Mouse (Mus musculus): ENCODE measurements around the gene Ift57.

DNA sequence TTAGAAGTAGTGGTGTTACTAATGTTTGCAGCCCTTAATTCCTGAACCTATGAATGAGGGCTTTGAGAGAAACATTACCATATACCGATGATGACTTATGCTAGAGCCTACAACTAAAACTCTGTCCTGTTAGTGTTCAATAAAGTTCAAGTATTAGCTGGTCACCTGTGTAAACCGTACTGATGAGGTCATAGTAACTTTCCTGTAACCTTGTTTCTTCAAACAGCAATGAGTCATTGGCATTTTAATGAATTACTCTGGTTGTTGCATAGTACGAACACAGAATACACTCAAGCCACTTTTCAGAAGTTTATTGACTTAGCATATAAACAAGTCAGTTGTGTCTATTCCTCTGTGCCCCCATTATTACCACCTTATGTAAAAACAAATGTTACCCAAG, 11.2 kb downstream of the Ift57 start:
- TF ChIP-seq POLR2A (IDR thresholded peaks at IDR 0.05; ENCODE audit: borderline replicate concordance, control insufficient read depth, low read depth, low read length) (no peak), CTCF (IDR thresholded peaks at IDR 0.05; ENCODE audit: control insufficient read depth, insufficient read depth, low read length) (no peak)

All from bone marrow, adult 2 months (tissue).